Mouse (Mus musculus): ENCODE results near the gene Krt13.

- TF ChIP-seq GATA1 (IDR thresholded peaks at IDR 0.05; ENCODE audit: borderline replicate concordance, low read length) (no peak), FLI1 (IDR thresholded peaks at IDR 0.05; ENCODE audit: low read length) (no peak)
Measured at GRCm38 (mm10) chr11:100157908-100158477, 36.6 kb upstream of the Krt13 start.
